Mouse (Mus musculus) kidney, postnatal 10 days (tissue): Measurements from ENCODE around the gene Pgm2.

Experiments
- DNase-seq: peaks from one replicate; pipeline ENCODE4 v3.0.0; 2021; ENCODE audit warnings: mixed read lengths

Pgm2 gene

DNA sequence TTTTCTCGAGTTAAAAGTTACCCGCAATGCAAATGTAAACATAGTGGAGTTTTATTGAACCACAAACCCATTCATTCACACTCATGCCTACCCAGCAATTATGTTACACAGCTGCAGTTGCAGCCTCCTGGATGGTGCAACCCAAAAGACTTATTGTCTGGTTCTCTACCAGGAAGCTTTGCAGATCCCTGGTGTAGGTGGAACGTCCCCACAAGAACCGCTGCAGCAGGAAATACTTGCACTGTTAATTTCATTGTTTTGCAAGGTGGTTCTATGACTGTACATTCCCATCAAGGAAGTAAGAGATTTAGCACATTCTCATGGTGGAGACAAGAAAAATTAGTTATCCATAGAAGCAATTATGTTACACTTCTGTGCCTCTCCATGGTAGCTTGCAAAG, 15.4 kb upstream of the Pgm2 start:
- DNase-seq, result no peak

DNA sequence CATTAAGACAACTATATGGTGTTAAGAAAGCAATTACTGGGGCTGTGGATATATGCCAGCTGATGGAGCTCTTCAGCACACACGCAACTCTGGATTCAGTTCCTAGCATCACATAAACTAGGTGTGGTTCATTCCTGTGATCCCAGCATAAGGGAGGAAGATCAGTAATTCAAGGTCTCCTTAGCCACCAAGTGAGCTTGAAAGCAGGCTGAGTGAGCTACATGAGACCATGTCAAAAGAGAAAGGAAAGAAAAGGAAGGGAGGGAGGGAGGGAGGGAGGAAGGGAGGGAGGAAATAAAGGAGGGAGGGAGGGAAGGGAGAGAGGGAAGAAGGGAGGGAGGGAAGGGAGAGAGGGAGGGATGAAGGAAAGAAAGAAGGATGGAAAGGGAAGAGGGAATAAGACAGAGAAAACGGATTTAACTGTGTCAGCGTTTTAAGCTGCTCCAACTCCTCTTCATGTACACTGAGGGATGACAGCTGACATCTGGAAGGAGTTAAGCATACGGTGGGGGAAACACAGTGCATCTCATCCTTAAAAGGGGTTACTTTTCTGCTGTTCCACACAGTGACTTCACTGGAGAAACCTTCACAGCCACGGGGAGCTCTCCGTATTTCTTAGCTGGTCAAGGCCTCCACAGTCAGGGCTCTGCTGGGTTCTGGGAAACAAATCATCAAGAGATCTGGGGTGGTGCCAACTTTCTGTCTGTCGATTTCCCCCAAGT, 13.8 kb upstream of the Pgm2 start:
- peak; percentile 28 for DNase-seq

DNA sequence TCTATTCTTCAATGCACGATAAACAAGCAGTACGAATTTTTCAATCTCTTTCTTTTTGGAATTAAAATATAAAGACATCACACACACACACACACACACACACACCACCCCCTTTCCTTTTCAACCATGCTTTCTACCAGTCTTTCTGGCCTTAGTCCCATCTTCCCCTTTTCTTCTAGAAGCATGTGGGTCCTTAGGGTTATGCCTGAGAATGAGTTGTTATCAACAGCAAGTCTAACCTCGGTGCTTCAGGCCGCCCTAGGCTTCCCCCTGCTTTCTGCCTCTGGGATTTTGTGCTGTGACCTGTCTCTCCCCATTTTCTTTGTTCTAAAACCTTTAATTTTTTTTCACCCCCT, 13.3 kb upstream of the Pgm2 start:
- DNase-seq, result no peak

DNA sequence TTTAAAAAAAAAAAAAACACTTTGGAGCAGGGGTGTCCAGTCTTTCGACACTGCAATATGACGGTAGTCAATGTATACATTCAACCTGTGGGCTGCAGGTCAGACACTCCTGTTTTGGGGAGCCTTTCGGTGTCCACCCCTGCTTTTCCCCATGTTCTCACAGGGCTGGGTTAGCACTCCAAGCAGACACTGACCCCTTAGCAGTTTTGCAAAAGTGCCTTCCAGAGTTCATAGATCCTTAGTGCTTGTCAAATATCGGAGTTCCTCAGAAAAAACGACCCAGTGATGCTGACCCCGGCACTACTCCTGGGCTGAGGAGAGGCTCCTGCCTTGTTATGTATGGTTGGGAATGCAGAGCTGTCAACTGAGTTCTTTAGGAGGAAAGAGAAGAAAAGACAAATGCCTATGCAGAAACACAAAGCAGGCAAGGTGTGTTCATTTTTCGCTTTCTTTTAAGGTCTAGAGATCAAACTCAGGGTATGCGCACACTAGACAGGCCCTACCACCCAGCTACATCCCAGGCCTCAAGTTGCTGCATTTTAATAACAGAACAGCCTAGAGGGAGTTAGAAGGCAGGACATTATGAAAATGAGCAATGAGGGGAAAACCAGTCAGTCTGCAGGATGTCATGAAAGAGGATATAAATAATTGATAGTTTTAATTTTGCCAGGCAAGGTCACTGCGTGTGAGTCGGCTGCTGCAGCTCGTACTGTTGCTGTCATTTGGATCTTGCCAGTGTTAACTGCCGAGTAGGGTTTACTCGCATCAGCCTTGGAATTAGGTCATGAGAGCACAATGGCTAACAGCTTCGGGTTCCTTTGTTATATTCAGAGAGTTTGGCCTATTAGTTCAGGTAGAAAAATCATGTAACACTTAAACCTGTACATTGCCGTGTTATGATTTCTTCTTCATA, 9.0 kb upstream of the Pgm2 start:
- no peak for DNase-seq

DNA sequence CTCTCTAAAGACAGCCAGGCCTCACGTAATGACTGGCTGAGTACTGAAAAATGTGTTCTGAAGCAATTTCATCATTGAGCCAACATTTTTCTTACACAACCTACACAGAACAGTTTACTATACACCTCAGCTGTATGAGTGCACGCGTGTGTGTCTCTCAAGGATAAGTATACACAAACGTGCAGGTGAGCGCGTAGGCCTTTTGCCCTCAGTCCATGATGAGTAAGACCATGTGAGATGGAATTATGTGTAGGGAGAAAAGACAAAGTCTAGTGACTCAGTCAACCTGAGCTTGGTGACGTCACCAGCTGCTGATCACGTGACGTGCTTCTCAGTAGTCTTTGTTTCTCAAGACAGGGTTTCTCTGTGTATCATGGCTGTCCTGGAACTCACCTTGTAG, 7.3 kb upstream of the Pgm2 start:
- no peak for DNase-seq

DNA sequence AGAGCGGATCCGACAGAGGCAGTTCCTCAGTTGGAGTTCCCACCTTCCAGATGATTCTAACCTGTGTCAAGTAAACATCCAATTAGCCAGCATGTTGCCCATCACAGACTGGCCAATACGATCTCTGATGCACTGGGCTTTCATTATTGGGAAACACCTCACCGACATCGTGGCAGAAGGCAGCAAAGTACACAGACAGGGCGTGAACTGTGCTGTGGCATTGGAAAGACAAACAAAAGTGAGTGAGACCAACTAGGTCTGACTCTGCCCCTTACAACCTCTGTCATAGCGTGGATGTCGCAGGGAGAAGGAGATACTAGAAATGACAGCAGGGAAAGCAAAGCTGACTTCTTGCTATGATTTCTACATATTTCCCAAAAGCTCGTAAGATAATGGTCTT, 4.0 kb upstream of the Pgm2 start:
- no peak for DNase-seq

DNA sequence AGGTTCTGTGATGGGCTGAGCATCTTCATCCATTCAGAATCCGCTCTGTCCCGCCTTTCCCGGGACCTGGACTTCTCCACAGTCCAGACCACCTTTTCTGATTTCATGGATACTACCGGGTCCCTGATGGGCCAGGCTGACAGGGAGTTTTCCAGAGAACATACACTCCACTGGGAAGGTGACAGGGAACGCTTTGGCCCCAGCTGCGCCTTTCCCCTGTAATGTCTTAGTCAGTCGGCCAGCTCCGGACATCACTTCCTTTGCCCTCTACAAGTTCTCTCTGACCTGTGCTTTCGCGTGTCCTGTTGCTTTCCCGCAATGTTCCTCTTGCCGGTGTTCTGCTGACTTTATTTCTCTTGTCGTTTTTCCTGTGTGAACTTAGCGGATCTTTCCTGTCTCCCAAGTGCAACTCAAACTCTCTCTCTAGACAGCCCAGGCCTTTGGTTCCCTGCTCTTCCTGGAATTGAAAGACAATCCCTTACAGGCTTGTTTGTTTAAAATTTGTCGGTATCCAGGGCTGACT, 660 bp downstream of the Pgm2 start:
- DNase-seq, result peak; percentile 55

DNA sequence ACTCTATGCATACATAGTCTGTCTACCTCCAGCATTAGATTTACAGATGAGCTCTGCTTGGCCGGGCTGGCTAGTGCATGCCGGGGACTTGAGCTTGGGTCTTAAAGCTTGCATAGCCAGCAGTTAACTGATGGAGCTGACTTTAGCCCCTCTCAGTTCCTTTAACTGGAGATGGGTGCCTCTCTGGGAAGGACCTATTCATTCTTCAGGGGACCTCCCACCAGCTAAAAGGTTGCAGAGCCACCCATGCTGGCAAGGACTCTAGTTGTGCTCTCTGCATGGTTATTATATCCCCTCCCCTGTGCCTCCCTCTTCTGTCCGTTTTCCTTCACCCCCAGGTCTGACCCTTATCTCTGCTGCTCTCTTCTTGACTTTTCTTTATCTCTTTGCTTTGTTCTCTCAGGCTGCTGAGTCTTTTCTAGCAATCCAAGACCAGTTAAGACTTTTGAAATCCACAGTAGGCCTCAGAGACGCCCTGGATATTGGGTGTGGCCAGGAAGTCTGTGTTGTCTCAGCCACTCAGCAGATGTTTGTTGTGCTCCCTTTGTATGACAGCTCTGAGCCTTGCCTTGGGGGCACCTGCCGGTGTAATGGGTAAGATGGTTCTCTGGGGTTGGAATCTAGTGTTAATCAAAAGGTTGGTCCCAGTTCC, 2.7 kb downstream of the Pgm2 start:
- no peak for DNase-seq

DNA sequence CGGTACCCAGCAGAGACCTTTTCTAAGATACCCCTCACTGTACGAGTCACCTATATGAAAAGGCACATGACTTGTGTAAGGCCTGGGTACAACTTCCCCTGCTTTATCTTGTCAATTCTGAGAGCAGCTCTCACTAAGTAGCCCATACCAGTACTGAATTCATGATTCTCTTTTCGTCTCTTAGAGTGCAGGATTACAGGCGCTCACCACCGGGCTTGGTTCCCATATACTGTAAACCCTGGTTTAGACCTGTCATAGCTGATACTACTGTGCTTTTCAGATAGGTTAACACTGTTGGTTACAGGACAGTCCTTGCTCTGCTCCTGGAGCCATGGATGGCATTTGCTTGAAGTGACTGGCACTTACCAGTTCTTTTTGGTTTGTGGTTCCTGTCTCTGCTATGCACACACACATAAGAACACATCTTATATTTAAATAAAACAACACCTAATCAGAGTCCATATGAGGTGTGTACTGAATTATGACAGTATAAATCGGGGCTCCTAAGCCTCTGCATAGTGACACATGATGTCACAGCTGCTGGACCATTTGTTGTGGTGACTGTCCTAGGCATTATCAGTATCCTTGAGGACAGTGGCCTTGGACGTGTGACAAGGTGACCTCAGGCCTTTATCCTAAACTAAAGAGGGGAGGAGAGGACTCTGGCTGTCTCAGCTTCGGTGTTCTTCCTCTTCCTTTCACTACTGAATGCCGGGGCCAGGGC, 9.4 kb downstream of the Pgm2 start:
- no peak for DNase-seq

DNA sequence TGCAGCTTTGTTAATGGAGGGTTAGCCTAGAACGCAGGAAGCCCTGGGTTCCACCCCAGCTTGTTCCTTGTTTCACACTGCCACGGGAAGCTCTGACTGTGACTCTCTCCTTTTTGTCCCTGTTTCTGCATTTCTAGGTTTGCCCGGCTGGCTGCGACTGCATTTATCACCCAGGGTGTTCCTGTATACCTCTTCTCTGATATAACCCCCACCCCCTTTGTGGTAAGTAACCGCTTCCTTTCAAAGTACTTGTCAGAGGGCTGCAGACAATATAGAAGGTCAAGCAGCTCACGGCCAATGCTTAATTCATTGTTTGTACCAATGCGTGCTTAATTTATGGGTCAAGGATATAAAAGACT, 9.9 kb downstream of the Pgm2 start:
- DNase-seq, result no peak

DNA sequence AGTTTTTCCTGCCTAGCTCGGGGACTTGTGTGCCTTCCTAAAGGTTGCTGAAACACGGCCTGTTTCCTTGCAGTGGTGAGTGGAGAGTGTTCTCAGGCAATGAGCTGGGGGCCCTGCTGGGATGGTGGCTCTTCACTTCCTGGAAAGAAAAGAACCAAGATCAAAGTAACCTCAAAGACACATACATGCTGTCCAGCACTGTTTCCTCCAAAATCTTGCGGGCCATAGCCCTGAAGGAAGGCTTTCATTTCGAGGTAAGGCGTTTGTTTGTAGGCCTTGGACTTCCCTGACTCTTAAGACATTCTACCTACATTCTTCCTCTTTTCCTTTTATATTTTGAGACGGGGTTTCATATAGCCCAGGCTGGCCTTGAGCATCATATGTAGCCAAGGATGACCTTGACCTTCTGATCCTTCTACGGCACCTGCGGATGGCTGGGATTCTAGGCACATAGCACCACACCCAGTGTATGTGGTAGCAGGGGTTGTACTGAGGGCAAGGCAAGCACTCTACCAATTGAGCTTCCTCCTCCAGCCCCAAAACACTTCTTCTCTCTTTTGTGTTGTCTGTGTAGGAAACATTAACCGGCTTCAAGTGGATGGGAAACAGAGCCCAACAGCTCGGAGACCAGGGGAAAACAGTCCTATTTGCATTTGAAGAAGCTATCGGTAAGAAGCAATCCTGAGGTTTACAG, 15.0 kb downstream of the Pgm2 start:
- DNase-seq, result no peak

DNA sequence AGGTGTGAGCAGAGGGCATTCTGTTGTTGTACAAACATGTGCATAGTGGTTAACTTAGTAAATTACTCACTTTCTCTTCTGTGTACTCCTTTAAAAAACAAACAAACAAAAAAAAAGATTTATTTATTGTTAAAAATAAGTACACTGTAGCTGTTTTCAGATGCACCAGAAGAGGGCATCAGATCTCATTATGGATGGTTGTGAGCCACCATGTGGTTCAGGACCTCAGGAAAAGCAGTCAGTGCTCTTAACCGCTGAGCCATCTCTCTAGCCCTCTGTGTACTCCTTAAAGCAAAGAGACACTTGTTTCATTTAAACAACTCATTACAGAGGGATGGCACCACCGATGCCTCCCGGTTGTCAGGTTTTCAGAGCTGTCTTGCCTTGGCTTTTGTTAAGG, 16.5 kb downstream of the Pgm2 start:
- peak; percentile 43 for DNase-seq

DNA sequence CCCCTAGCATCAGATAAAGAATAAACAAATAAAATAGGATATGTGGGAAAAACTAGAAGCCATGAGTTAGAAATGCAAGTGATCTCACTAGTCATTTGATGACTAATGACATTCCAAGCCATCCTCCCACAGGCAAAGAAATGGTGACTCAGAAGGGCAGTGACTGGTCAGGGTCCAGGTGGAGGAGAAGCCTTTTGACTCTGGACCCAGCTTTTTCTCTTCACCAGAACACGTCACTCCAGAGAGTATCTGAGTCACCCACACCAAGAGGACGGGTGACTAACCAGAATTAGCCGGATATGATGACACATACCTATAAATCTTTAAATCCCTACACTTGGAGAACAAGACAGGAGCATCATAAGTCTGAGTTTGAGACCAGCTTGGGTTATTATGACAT, 19.6 kb downstream of the Pgm2 start:
- no peak for DNase-seq

DNA sequence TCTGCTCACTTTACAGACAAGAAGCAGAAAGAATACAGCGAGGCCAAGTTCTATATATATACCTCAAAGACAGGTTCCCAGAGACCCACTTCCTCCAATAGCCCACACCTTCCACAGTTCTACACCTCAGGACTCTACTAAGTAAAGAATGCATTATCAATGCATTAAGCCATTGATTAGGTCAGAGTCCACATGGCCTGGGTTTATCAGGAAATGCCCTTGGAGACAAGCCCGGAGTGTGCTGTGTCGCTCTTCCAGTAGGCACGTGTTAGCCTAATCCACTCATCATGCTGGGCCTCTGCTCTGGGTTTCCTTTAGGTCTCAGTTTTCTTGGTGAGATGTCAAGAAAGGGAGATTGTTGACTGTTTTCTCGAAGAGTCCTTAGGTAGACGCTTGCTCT, 21.5 kb downstream of the Pgm2 start:
- DNase-seq, result no peak

DNA sequence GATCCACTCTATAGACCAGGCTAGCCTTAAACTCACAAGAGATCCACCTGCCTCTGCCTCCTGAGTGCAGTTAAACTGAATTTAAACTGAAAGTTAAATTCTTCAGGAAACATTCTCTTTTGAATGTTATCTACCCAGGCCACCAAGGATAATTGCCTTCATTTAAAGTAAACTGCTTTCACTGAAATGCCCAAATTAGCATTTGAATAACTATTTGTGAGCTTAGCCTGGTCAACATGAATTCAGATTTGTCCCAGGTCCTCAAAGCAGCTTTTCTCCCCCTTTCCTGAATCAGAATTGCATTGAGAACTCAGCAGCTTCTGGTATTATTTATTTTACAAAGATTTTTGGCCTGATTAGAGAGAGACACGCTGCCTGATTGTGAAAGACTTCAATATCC, 24.4 kb downstream of the Pgm2 start:
- DNase-seq, result no peak

DNA sequence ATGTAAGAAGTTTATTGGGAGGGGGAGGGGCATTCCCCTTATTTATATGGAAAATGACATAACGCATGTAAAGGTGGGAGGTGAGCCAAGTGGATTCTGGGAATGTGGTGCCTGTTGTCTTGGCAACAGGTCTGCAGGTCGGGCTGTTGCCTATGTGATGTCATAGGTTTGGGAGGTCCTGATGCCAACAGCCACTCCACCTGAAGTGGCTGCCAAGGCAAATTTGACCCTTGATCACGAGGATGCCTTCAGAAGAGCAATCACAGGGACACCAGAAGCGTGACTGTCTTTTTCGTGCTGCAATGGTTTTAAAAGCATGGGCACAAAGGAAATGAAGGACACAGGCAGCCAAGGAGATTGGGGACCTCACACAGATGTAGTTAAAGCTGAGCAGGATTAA, 33.0 kb downstream of the Pgm2 start:
- no peak for DNase-seq

DNA sequence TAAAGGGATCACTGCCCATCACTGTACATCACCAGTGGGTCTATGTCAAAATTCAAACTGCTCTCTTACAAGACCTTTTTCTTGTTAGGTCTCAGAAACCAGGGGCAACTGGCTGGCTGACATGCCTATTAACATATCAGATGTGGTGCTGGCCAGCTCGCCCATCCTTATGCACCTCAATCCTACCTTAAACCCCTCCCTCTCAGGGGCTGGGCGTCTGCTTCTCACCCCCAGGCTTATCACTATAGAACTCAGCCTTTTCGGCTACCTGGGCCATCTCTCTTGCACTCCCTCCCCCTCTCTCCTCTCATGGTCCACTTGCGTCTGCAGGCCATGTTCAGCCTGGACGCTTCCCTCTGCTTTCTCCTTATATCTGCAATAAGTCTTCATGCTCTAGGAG, 38.8 kb downstream of the Pgm2 start:
- DNase-seq, result no peak

DNA sequence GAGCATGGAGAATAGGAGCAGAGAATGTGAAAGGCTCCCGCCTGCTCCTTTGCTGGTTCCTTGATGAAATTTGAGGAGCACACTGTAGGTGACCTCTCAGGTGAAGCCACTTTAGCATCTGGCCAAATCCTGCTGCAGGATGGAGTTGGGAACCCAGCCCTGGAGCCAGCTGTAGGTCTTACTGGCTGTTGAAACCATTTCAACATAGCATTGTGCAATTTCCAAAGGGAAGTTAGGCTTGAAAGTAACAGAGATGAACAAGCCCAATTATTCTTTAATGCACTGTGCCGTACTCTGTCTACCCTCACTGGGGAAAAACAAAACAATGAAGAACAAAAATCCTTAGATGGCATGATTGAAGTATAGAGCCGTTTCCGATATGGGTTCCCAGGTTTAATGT, 41.2 kb downstream of the Pgm2 start:
- no peak for DNase-seq

DNA sequence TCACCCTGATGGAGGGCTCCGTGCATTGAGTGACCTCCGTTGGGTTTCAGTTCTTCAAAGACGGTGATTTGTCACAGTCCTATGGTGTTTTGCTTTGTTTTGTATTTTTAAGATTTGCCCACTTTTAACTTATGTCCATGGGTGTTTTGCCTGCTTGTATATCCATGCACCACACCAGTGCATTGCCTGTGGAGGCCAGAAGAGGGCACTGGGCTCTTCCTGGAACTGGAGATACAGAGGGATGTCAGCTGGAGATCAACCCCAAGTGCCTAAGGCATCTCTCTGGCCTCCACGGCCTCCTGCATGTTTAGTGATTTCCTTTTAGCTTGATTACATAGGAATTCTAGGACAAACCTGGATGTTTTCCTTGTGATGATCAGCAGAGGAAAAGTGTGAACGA, 43.6 kb downstream of the Pgm2 start:
- DNase-seq, result peak; percentile 34

DNA sequence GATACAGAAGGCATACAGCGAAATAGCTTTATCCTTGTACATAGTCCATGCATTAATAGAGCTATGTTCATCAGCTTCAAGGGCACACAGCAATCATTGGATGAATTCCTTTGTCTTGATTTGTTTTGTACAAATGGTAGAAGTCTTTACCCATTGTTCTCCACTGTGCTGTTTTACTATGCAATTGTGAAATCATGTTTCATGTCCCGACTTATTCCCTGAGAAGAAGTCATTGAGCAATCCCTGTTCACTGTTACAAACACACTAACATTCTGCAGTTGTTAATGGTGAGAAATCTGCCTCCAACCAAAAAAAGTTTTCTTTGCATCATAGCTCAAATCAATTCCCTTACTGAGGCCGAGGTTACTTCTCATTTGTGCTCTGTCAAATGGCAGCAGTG, 47.5 kb downstream of the Pgm2 start:
- no peak for DNase-seq

DNA sequence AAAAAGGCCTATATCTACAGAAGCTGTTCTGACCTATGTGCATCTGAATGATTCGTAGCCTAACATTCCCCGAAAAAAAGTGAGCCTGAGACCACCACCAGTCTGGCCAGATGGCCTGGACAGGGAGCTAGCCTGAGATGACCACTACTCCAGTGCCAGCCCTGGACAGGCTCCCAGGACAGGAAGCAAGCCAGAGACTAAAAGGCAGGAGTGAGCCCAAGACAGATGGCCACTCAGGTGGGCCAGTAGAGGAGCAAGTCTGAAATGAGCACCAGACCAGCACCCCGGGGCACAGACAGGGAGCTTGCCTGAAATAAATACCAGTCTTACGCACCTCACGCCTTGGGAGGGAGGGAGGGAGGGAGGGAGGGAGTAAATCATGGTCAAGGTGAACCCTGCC, 51.6 kb downstream of the Pgm2 start:
- DNase-seq, result no peak

DNA sequence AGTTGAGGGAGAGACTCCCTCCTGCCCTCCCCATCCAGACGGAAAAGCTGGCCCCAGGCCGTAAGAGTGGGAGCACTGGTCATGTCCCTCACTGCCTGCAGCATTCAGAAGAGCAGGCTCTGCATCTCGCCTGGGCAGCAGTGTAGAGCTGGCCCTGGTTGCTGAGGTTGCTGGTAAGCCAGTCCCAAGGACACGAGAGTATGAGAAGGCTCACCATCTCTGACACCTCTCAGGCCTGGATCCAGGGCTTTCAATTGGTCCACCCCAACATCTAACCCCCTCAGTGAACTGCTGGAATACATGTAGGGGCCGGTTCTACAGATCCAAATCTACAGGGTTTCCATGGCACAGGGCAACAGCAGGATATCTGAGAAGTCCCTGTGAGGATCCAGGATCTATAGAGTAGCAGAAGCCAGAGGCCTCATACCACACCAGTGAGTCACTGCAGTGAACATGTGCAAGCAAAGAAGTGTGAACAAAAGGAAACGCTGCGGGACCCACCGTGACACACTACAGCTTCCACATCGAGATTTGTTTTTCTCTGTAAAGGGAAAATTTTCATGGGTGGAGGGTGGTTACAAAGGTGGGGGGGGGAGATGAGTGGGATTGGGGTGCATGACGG, 53.7 kb downstream of the Pgm2 start:
- no peak for DNase-seq
